Mouse (Mus musculus) thymus, postnatal 36 days (tissue): ENCODE results near the gene Stag1.

Experiments
- DNase-seq, 2 experiments: peaks; one replicate each; pipeline ENCODE4 v3.0.0; 2022; ENCODE audit warnings: mixed read lengths in 2 of 2

Gene Stag1

GRCm38 (mm10) chr9:100597546-100597945 lies at the start of gene Stag1:
Stag1 (plus strand) TSS chr9:100597798.
- no peak for DNase-seq

DNA sequence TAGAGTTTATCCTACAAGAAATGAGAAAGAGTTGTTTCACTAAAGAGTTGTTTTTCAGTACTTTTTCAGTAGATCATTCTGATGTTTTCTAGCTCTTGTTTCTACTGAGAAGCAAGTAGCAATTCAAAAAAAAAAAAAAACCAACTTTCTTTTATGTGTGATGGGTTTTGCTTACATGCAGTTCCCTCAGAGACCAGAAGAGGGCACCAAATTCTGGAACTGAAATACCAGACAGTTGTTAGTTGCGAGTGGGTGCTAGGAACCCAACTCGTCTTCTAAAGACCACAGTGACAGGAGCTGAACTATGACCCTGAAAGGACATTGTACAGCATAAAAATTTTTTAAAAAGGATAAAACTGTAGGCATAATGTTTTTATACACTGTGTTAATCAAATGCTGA lies 49.3 kb upstream of the Stag1 start:
- DNase-seq: peak; percentile 14 to 31

GRCm38 (mm10) chr9:100555686-100556085 lies 41.9 kb upstream of the Stag1 start:
- no peak for DNase-seq

DNA sequence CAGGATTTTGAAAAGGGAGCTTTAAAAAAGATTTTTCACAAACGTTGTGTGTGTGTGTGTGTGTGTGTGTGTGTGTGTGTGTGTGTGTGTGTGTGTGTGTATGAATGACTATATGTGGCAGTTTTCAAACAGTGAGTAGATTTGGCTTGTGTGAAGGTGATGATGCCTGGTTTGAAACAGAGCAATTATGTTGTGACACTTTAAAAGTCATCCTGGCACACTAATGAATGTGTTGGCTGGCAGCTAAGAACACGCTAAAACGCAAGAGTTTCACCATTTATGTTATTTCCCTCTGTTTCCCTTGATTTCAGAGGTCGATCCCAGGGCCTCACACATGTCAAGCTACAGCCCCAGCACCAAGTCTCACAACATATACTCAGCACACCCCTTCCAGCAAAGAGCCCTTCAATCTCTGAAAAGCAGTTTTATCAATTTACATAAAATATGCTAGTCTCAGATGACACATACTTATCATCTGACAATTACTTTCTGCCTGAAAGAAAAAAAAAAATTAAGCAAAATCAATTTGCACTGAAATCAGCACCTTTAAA lies 39.5 kb upstream of the Stag1 start:
- no peak for DNase-seq

DNA sequence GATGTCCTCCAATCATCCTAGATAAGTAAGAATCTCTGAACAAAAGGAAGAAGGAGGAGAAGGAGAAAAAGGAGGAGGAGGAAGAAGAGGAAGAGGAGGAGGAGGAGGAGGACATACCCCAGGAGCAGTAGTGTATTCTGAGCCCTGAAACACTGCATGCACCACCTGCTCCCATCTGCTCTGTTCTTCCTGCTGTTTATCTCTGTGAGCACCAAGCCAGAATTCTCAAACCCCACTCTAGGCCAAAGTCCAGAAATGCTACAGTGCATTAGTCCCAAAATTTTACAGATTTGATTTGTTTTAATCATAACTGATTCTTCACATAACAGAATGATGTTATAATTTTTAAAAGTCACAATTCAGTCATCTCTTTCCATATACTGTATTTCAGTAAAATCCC lies 38.6 kb upstream of the Stag1 start:
- no peak for DNase-seq

DNA sequence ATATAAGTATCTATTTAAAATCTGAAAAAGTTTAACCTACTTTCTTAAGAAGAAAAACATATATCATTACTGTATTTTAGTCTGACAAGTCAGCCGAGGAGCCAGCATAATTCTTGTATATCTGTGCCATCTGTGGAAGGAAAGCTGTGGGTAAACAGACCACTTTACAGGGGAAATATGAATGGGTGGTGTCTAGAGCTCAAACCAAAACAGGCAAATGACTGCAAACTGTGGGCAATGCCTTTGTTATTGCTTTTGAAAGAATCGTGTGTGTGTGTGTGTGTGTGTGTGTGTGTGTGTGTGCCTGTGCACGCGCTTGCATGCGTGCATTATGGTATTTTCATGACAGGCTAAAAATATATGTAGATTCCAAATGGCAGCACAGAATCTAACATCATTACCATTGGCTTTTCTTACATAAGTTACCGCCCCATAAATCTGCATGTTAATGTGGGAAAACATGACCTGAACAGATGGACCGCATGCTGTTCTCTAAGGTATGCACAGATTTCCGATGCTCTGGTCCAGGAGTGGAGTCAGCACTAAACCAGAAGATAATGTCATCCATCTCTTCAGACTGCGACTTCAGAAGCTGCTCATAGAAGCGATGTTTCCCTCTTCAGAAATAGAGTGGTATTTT lies 37.2 kb upstream of the Stag1 start:
- no peak for DNase-seq

- peak; percentile 20 to 30 for DNase-seq
These were observed 27.6 kb upstream of the Stag1 start for GRCm38 (mm10) chr9:100569798-100570625.

GRCm38 (mm10) chr9:100570626-100571233 lies 26.9 kb upstream of the Stag1 start, which contains the start of gene Slc35g2:
Slc35g2 (minus strand) TSS chr9:100571090.
- DNase-seq: peak; percentile 7 to 11

DNA sequence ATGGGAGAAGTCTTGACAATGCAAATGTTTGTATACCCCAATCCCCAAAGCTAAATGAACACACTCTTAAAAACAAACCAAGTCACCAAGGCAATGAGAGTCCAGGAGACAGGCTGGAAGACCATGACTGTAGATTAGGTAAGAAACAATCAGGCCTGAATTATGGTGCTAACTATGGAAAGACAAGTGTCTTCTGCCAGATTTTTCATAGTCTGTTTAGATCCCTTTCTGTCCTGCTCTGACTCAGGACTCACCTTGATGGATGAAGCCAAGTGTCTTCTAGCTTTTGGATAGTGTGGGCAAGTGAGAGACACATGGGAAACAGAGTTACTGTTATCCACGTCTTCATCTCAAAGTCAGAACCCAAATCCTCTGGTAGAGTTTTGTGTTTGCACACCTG lies 26.1 kb upstream of the Stag1 start:
- no peak for DNase-seq

DNA sequence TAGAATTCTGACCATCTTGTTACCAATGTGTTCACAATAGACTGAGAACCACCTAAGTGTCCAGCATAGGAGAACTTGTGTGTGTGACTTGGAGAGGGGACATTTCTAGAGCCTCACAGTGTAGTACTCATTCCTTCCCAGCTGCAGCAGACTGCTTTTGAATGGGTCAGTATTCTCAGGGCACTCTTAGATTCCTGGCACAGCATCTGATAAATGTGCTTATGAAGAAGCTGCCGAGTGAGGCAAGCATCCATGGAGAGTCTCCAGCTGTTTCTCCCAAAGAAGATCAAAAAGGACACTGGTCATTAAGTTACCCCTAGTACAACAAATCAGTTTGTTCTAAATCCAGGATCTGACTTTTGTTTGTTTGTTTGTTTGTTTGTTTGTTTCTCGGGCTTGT lies 24.3 kb upstream of the Stag1 start:
- no peak for DNase-seq

DNA sequence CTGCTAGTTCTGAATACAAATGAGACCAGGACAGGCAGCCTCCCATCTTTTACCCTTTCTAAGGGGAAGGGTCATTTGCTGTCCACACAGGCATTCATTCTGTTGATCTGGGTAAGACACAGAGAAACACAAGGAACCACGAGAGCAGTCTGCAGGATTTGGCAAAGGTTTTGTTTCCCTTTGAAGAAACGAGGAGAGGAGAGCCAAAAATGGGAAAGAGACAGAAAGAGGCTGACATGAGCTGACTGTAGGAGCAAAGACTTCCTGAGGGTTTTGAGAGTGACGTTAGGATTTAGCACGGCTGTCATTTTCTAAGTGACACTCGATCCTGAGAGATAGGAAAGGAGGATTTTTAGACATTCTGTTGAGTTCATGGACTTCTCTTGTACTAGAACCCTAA lies 23.7 kb upstream of the Stag1 start:
- DNase-seq: no peak

DNA sequence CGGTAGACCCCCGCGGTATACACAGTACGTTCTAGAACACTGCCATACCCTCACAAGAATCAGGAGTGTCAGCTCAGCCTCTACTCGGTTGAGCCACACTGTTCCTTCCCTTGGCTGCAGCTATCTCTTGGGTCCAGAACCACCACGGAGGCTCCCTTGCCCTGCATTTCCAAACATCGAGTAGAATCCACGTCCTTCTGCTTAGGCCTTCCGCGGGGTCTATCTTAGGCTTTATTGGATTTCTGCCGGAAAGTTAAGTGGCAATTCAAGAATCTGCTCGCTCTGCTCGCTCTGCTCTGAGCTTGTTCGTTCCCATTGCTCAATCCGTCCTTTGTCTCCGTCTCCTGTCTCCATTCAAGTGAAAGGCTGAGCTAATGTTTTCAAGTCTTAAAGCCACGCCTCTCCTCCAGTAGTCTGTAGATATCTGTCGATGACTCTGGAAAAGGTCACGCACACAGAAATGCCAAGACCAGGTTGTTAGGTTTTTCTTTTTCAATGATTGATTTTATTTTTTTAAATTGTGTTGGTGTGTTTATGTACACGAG lies 17.3 kb upstream of the Stag1 start:
- no peak for DNase-seq

- DNase-seq: no peak
These were observed 15.8 kb upstream of the Stag1 start for GRCm38 (mm10) chr9:100581543-100582492.

DNA sequence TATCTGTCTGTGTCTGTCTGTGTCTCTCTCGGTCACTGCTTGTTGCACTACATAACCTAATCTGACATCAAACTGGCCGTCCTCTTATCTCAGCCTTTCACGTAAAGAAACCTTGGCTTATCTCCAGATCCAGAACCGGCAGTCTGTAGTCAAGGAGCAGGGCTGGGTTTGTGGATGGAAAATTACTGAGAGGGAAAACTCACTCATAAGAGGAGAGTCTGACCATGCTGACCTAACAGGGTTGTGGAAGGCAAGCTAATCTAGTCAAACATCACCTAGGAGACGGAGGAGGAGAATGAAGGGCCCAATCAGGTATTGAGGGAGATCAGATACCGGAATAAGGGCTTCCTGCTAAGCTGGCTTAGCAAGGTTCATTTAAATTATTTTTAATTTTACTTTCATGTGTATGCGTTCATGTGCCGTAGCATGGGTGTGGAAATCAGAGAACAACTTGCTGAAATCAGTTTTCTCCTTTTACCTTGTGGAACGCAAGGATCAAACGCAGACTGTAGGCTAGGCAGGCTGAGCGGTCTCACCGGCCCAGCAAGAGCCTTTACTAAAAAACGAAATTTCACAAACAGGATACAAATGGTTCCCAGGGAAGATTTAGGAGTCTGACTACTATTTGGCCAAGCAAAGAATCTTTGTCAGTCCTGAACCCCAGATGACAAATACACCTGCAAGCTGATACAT lies 14.6 kb upstream of the Stag1 start:
- no peak for DNase-seq

- DNase-seq: no peak
These were observed 13.6 kb upstream of the Stag1 start for GRCm38 (mm10) chr9:100584031-100584430.

GRCm38 (mm10) chr9:100590462-100590861 lies 7.1 kb upstream of the Stag1 start:
- no peak for DNase-seq

DNA sequence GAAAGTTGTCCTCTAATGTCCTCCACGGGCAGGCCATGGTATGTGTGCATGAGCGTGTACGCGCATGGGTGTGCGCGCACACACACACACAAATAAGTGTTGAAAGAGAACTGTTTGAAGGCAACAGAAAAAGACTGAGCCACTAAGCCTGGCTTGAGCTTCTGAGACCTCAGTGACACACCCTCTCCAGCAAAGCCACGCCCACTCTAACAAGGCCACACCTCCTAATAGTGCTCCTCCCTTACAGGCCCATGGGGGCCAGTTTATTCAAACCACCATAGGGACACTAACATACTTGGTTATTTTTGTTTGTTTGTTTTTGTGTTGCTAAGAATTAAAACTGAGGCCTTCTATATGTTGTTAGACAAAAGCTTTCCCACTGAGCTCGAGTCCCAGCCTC lies 1.3 kb upstream of the Stag1 start:
- no peak for DNase-seq

- no peak for DNase-seq
These were observed 2.2 kb downstream of the Stag1 start for GRCm38 (mm10) chr9:100599761-100600328.

DNA sequence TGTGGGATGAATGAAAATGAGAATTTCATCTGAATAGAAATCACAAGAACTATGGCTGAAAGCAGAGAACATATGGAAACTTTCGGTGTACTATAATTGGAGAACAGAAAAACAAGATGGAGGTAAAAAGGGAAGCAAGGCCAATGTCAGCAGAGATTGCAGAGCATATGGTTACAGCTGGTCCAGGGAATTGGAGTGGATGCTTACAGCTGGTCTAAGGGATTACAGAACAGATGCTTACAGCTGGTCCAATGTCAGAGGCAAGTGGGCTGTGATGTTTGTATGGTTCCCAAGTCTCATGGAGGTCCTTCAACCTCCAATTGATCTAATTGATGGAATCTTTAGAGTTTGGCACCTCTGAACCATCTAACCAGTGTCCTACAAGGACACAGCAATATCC lies 4.5 kb downstream of the Stag1 start:
- no peak for DNase-seq

DNA sequence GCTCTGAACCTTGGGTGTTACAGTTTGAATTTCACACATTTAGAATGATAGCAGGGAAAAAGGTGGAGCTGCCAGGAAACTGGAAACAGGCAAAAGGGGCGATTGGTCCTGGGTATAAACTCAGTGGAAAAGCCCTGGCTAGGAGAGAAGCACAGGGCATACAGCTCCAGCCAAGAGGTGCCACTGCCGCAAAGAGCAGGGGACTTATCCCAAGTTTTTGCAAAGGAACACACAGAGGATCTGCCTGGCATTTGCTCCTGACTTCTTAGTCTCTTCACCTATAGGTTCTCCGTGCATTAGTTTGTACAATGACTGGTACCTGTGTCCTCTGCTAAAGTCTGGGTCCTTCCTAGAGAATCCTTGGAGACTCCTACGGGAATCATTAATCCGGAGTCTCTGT lies 5.6 kb downstream of the Stag1 start:
- no peak for DNase-seq

- DNase-seq: no peak
These were observed 7.9 kb downstream of the Stag1 start for GRCm38 (mm10) chr9:100605522-100605921.
